ENCODE assay signal across 8 mouse cellular contexts in the genomic region with DNA sequence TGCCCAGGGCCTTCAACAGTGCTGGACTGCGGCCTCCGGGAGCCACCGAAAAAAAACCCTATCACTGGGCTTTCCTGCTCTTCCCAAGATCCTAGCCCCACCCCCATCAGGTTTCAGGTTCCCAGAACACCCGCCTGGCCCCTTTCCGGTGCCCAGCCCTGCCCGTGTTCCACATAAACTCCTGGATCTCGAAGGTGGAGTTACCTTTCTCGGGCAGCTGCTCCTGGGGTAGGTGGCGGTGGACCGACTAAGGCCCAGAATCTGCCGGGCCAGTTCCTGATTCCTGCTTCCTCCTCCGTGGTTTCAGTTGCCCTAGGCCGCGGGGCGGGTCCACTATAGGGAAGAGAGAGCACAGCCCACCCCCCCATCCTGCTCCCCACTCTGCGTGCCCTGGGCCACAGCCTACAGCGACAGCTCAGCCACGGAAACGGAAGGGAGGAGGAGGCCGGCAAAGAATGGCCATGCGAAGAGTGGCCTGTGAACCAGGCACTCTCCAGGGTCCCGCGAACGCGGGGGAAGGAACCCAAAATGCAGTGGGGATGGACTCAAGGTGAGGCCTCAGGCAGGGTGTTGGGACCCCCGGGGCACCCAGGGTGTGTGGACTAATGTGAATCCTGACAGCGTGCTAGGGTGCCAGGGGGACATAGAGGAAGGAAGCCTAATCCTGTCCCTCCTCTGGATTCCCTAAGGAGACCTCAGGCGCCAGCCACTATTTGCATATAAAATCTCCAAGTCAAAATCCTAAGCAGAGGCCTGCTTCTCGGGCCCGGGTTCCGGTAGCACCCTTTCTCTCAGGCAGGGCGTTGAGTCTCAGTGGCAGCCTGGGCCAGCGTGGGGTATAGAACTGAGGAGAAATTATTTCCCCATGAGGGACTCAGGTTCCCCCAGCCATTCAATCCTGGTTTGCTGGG. TPM values are rescaled to one million over a fixed set of nuclear protein-coding genes. Genes with fewer than 3 reads are reported as not detected.
DNase-seq lines count a peak whose midpoint lies in the region; ATAC-seq and TF ChIP-seq lines count a peak whose summit lies in the region.

A gene (minus strand): TSS at position 314 of the 911 bp plus-strand sequence.

- H3K27ac ChIP-seq in embryonic facial prominence, embryonic 15.5 days (replicated peaks), result peak within 1 kb of the TSS; percentile 74
- H3K27ac ChIP-seq in heart, embryonic 13.5 days (replicated peaks), result peak within 1 kb of the TSS; percentile 82
- H3K27ac ChIP-seq in kidney, embryonic 16.5 days (ENCODE audit: low read length), result peak within 1 kb of the TSS; percentile 79
- H3K27ac ChIP-seq in small intestine, adult 2 months (ENCODE audit: insufficient read depth, low read depth, low read length), result peak within 1 kb of the TSS; percentile 65

- WGBS in embryonic facial prominence, embryonic 15.5 days, result 9% methylated on average over 33 of the region's 33 CpGs
- 11% methylated on average over 32 of the region's 33 CpGs for WGBS in heart, embryonic 13.5 days
- 7% methylated on average over 33 of the region's 33 CpGs for WGBS in kidney, embryonic 16.5 days
- WGBS in small intestine, adult 2 months, result 24% methylated on average over 33 of the region's 33 CpGs

- no peak for DNase-seq in frontal cortex, postnatal 14 days (ENCODE audit: low spot score in 2 of 2)
- peak; percentile 74 for DNase-seq in lung, postnatal 14 days
- no peak for DNase-seq in thymus, postnatal 10 days (ENCODE audit: low spot score in 2 of 2)

- H3K4me3 ChIP-seq in embryonic facial prominence, embryonic 15.5 days (replicated peaks), result peak within 1 kb of the TSS; percentile 35
- peak within 1 kb of the TSS; percentile 50 for H3K4me3 ChIP-seq in heart, embryonic 13.5 days
- peak within 1 kb of the TSS; percentile 52 for H3K4me3 ChIP-seq in kidney, embryonic 16.5 days (ENCODE audit: low read length)
- H3K4me3 ChIP-seq in small intestine, adult 2 months (ENCODE audit: low read depth, low read length), result peak within 1 kb of the TSS; percentile 66

- H3K36me3 ChIP-seq in embryonic facial prominence, embryonic 15.5 days, result peaks cover 37% of the 10 kb centered on the region
- peaks cover 43% of the 10 kb centered on the region for H3K36me3 ChIP-seq in heart, embryonic 13.5 days
- peaks cover 34% of the 10 kb centered on the region for H3K36me3 ChIP-seq in kidney, embryonic 16.5 days (ENCODE audit: insufficient read depth, low read length)
- peaks cover 30% of the 10 kb centered on the region for H3K36me3 ChIP-seq in small intestine, adult 2 months (ENCODE audit: control insufficient read depth, insufficient read depth, low read length)

- peak within 1 kb of the TSS; percentile 49 for H3K4me2 ChIP-seq in embryonic facial prominence, embryonic 15.5 days (replicated peaks)
- H3K4me2 ChIP-seq in heart, embryonic 13.5 days, result peak within 1 kb of the TSS; percentile 66
- H3K4me2 ChIP-seq in kidney, embryonic 16.5 days (replicated peaks; ENCODE audit: low read depth, low read length), result peak within 1 kb of the TSS; percentile 74

- TF ChIP-seq CTCF in small intestine, adult 2 months (IDR thresholded peaks at IDR 0.05; ENCODE audit: extremely low read depth, insufficient read length, insufficient replicate concordance, low read depth, low read length), result no peak

- H3K9ac ChIP-seq in embryonic facial prominence, embryonic 15.5 days, result peak within 1 kb of the TSS; percentile 39; the same call in 1 of the 2 replicates
- peak within 1 kb of the TSS; percentile 83 for H3K9ac ChIP-seq in heart, embryonic 13.5 days
- peak within 1 kb of the TSS; percentile 80 for H3K9ac ChIP-seq in kidney, embryonic 16.5 days (replicated peaks; ENCODE audit: low read length)

- H3K4me1 ChIP-seq in embryonic facial prominence, embryonic 15.5 days, result peaks cover 29% of the 10 kb centered on the region
- H3K4me1 ChIP-seq in heart, embryonic 13.5 days, result peaks cover 27% of the 10 kb centered on the region
- peaks cover 21% of the 10 kb centered on the region for H3K4me1 ChIP-seq in kidney, embryonic 16.5 days (ENCODE audit: insufficient read depth, low read length)
- peaks cover 10% of the 10 kb centered on the region; the same call in 1 of the 2 replicates for H3K4me1 ChIP-seq in small intestine, adult 2 months (ENCODE audit: control insufficient read depth, insufficient read depth, insufficient read length, low read length)

- ATAC-seq in frontal cortex, adult (ENCODE audit: low TSS enrichment), result 0 out of 2 replicates have a peak, but pooled peaks have one; percentile 11
- peak; percentile 47 for ATAC-seq in embryonic facial prominence, embryonic 15.5 days (ENCODE audit: insufficient number of reproducible peaks, low FRiP score, low TSS enrichment, low read depth)
- no peak for ATAC-seq in heart, embryonic 13.5 days (ENCODE audit: extremely low read depth, insufficient number of reproducible peaks, low FRiP score, low TSS enrichment)
- ATAC-seq in kidney, embryonic 16.5 days (ENCODE audit: low FRiP score, low TSS enrichment), result peak; percentile 77

- TF ChIP-seq POLR2A in small intestine, adult 2 months (IDR thresholded peaks at IDR 0.05; ENCODE audit: low read depth, low read length), result no peak

- H3K9me3 ChIP-seq in embryonic facial prominence, embryonic 15.5 days (replicated peaks), result no peaks in the 10 kb centered on the region
- no peaks in the 10 kb centered on the region for H3K9me3 ChIP-seq in heart, embryonic 13.5 days
- H3K9me3 ChIP-seq in kidney, embryonic 16.5 days (ENCODE audit: low read length), result no peaks in the 10 kb centered on the region

- no peaks in the 10 kb centered on the region for H3K27me3 ChIP-seq in embryonic facial prominence, embryonic 15.5 days
- peaks cover 6% of the 10 kb centered on the region; the same call in 1 of the 2 replicates for H3K27me3 ChIP-seq in heart, embryonic 13.5 days (replicated peaks)
- no peaks in the 10 kb centered on the region for H3K27me3 ChIP-seq in kidney, embryonic 16.5 days (ENCODE audit: insufficient read depth, low read length)
- H3K27me3 ChIP-seq in small intestine, adult 2 months (ENCODE audit: control insufficient read depth, insufficient read depth, low read length), result no peaks in the 10 kb centered on the region

RNA-seq across cellular contexts. Expression of the gene that starts here (rescaled TPM):
- polyA plus RNA-seq in embryonic facial prominence, embryonic 15.5 days (2015; fragmentation: Nextera tagmentation; extraction: Ambion mirVana), result 16.4 and 16.7 TPM in 2 replicates
- polyA plus RNA-seq in heart, embryonic 13.5 days (2015; fragmentation: Nextera tagmentation; extraction: Ambion mirVana), result 10.7 and 10.8 TPM in 2 replicates
- 16.8 and 18.3 TPM in 2 replicates for polyA plus RNA-seq in kidney, embryonic 16.5 days (2015; fragmentation: Nextera tagmentation; extraction: Ambion mirVana)
- 15.2 and 16.6 TPM in 2 replicates for polyA plus RNA-seq in small intestine, adult 2 months (2012; rRNA removed)
